Mouse (Mus musculus): ENCODE data around the gene Serac1. TPM values are rescaled to one million over a fixed set of nuclear protein-coding genes. Genes with fewer than 3 reads are reported as not detected.

Gene Serac1
- polyA plus RNA-seq, 1 experiment from 2014 or later = 0.73 TPM

DNA sequence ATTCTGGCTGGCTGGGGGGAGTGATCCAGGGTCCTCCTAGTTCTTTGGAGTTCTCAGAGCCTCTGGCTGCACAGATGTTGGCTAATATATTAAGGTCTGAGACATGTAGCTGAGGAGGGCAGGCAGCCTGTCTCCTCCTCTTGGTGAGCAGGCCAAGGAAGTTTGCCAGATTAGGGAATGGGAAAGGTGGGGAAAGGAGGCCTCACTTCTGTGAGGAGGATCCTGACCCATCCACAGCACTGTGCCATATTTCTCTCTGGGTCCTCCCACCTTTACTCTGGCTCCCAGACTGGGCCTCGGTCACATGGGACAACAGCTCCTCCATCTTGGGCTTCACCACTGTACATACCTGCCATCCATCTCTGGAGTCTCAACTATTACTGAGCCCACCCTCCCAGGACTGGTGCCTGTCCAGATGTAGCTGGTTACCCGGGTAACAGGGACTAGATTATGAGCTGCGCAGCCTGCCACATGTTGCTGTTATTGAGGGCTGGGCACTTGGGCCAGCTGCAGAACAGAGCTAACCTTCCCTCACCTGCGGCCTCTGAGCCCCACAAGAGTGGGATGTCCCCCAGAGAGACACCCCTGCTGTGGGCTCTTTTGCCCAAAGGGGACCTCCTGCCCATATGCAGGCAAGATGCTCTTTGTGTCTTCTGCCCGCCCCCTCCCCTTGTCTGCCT is 72.3 kb downstream of the Serac1 start:
- Histone ChIP-seq H3K4me1 (ENCODE audit: insufficient read depth) (peaks cover 12% of the 10 kb centered on the region), H3K27me3 (ENCODE audit: insufficient read depth, low read length) (no peaks in the 10 kb centered on the region), H3K9ac (replicated peaks) (no peak overlapping the region), H3K4me2 (ENCODE audit: low read depth, low read length) (no peak overlapping the region), H3K27ac (ENCODE audit: low read depth) (0 out of 2 replicates have a peak overlapping the region, but pooled peaks have one; percentile 12), H3K36me3 (replicated peaks; ENCODE audit: insufficient read depth, low read length) (no peaks in the 10 kb centered on the region; the same call in 1 of the 2 replicates), H3K9me3 (ENCODE audit: low read length) (no peaks in the 10 kb centered on the region), H3K4me3 (ENCODE audit: low read depth, low read length) (no peak overlapping the region)
- DNase-seq (no peak), ATAC-seq (no peak)
- no peak for TF ChIP-seq CTCF (IDR thresholded peaks at IDR 0.05; ENCODE audit: low read depth)
- no peak for TF ChIP-seq EP300 (IDR thresholded peaks at IDR 0.05; ENCODE audit: low read depth)
- 78% methylated on average over 5 of the region's 5 CpGs for WGBS (ENCODE audit: insufficient replicate concordance)

GRCm38 (mm10) chr17:6005638-6006471 is 73.7 kb downstream of the Serac1 start:
- peak; percentile 36; the same call in 1 of the 2 replicates for TF ChIP-seq CTCF (IDR thresholded peaks at IDR 0.05; ENCODE audit: low read depth)
- TF ChIP-seq EP300 (IDR thresholded peaks at IDR 0.05; ENCODE audit: low read depth) = no peak
- H3K4me3 ChIP-seq (ENCODE audit: low read depth, low read length) = no peak overlapping the region
- no peaks in the 10 kb centered on the region for H3K27me3 ChIP-seq (ENCODE audit: insufficient read depth, low read length)
- peak; percentile 33 for DNase-seq
- H3K4me1 ChIP-seq (ENCODE audit: insufficient read depth) = peaks cover 12% of the 10 kb centered on the region
- peak overlapping the region; percentile 64 for H3K27ac ChIP-seq (ENCODE audit: low read depth)
- H3K4me2 ChIP-seq (ENCODE audit: low read depth, low read length) = no peak overlapping the region
- WGBS (ENCODE audit: insufficient replicate concordance) = 30% methylated on average over 14 of the region's 14 CpGs
- ATAC-seq = peak; percentile 51
- 0 out of 2 replicates have a peak overlapping the region, but pooled peaks have one; percentile 38 for H3K9ac ChIP-seq (replicated peaks)
- no peaks in the 10 kb centered on the region for H3K9me3 ChIP-seq (ENCODE audit: low read length)
- H3K36me3 ChIP-seq (replicated peaks; ENCODE audit: insufficient read depth, low read length) = no peaks in the 10 kb centered on the region; the same call in 1 of the 2 replicates

GRCm38 (mm10) chr17:6005246-6005637 is 74.3 kb downstream of the Serac1 start:
- 20% methylated on average over 10 of the region's 14 CpGs for WGBS (ENCODE audit: insufficient replicate concordance)
- TF ChIP-seq CTCF (IDR thresholded peaks at IDR 0.05; ENCODE audit: low read depth) = no peak
- TF ChIP-seq EP300 (IDR thresholded peaks at IDR 0.05; ENCODE audit: low read depth) = no peak
- H3K27me3 ChIP-seq (ENCODE audit: insufficient read depth, low read length) = no peaks in the 10 kb centered on the region
- no peak overlapping the region for H3K4me2 ChIP-seq (ENCODE audit: low read depth, low read length)
- H3K9me3 ChIP-seq (ENCODE audit: low read length) = no peaks in the 10 kb centered on the region
- H3K36me3 ChIP-seq (replicated peaks; ENCODE audit: insufficient read depth, low read length) = no peaks in the 10 kb centered on the region; the same call in 1 of the 2 replicates
- H3K27ac ChIP-seq (ENCODE audit: low read depth) = peak overlapping the region; percentile 64; the same call in 1 of the 2 replicates
- peak; percentile 75 for ATAC-seq
- H3K4me1 ChIP-seq (ENCODE audit: insufficient read depth) = peaks cover 12% of the 10 kb centered on the region
- 0 out of 2 replicates have a peak overlapping the region, but pooled peaks have one; percentile 38 for H3K9ac ChIP-seq (replicated peaks)
- peak; percentile 63 for DNase-seq
- no peak overlapping the region for H3K4me3 ChIP-seq (ENCODE audit: low read depth, low read length)

DNA sequence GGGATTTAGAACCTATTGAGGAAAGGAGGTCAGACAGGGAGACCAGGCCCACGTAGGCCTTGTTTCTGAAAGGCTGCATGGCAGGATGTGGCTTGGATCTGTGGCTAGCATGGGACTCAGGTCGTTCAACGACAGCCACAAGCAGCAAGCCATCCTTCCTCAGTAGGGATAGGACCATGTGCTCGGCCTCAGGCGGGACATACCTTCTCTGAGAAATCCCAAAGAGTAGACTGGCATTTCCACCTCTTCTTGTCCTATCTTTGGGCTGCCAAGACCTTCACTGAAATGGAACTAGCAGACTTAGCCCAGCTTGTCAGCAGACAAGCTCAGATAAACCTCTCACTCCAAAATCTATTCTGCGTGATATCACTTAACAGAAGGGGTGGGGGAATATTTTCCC is 75.9 kb downstream of the Serac1 start:
- no peak overlapping the region for H3K9ac ChIP-seq (replicated peaks)
- peaks cover 12% of the 10 kb centered on the region for H3K4me1 ChIP-seq (ENCODE audit: insufficient read depth)
- H3K9me3 ChIP-seq (ENCODE audit: low read length) = no peaks in the 10 kb centered on the region
- H3K27ac ChIP-seq (ENCODE audit: low read depth) = no peak overlapping the region
- no peak overlapping the region for H3K4me2 ChIP-seq (ENCODE audit: low read depth, low read length)
- no peak for DNase-seq
- H3K27me3 ChIP-seq (ENCODE audit: insufficient read depth, low read length) = no peaks in the 10 kb centered on the region
- no peak for TF ChIP-seq EP300 (IDR thresholded peaks at IDR 0.05; ENCODE audit: low read depth)
- TF ChIP-seq CTCF (IDR thresholded peaks at IDR 0.05; ENCODE audit: low read depth) = no peak
- no peaks in the 10 kb centered on the region for H3K36me3 ChIP-seq (replicated peaks; ENCODE audit: insufficient read depth, low read length)
- ATAC-seq = no peak
- 64% methylated on average over 6 of the region's 6 CpGs for WGBS (ENCODE audit: insufficient replicate concordance)
- H3K4me3 ChIP-seq (ENCODE audit: low read depth, low read length) = no peak overlapping the region

DNA sequence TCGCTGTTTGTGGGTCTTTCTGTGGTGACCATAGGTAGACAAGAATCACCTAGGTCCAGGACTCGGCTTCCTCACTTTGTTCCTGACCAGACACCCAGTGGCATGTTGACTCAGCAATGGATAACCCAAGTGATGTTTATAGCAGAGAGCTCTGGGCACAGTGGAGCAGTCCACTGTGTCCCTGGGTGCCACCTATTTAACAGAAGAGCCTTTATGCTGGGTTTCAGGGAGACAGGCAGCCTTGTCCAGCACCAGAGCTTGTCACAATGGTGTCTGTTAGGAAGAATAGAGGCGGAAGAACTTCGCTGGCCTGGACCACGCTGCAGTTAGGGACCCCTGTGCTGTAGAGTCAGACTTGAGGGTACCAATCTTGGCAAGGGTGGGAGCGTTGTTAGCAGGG is 77.0 kb downstream of the Serac1 start:
- DNase-seq (no peak), ATAC-seq (no peak)
- H3K27ac ChIP-seq (ENCODE audit: low read depth) = no peak overlapping the region
- H3K27me3 ChIP-seq (ENCODE audit: insufficient read depth, low read length) = no peaks in the 10 kb centered on the region
- H3K36me3 ChIP-seq (replicated peaks; ENCODE audit: insufficient read depth, low read length) = no peaks in the 10 kb centered on the region
- no peak for TF ChIP-seq EP300 (IDR thresholded peaks at IDR 0.05; ENCODE audit: low read depth)
- TF ChIP-seq CTCF (IDR thresholded peaks at IDR 0.05; ENCODE audit: low read depth) = no peak
- H3K4me1 ChIP-seq (ENCODE audit: insufficient read depth) = peaks cover 12% of the 10 kb centered on the region
- no peak overlapping the region for H3K9ac ChIP-seq (replicated peaks)
- 83% methylated on average over 6 of the region's 6 CpGs for WGBS (ENCODE audit: insufficient replicate concordance)
- H3K4me3 ChIP-seq (ENCODE audit: low read depth, low read length) = no peak overlapping the region
- H3K9me3 ChIP-seq (ENCODE audit: low read length) = no peaks in the 10 kb centered on the region
- H3K4me2 ChIP-seq (ENCODE audit: low read depth, low read length) = no peak overlapping the region

DNA sequence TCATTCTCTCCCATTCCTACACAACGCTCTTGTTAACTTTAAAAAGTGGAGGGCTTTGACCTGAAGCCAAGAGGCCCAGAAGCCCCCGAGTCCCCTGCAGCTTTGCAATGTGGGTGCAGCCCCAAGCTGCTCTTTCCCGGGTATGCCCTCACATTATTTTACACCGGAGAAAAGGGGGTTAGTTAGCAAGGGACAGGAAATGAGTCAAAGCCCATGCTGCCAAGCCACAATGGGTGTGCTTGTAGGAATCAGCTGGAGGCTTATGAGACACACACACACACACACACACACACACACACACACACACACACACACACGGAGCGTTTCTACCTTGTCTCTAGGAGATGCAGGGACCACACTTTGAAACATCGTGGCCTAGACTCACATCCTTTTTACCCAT is 77.7 kb downstream of the Serac1 start:
- H3K4me3 ChIP-seq (ENCODE audit: low read depth, low read length) = no peak overlapping the region
- H3K9me3 ChIP-seq (ENCODE audit: low read length) = no peaks in the 10 kb centered on the region
- peaks cover 12% of the 10 kb centered on the region for H3K4me1 ChIP-seq (ENCODE audit: insufficient read depth)
- ATAC-seq (no peak), DNase-seq (no peak)
- no peaks in the 10 kb centered on the region for H3K27me3 ChIP-seq (ENCODE audit: insufficient read depth, low read length)
- no peak overlapping the region for H3K27ac ChIP-seq (ENCODE audit: low read depth)
- WGBS (ENCODE audit: insufficient replicate concordance) = 34% methylated on average over 7 of the region's 7 CpGs
- TF ChIP-seq CTCF (IDR thresholded peaks at IDR 0.05; ENCODE audit: low read depth) (no peak), EP300 (IDR thresholded peaks at IDR 0.05; ENCODE audit: low read depth) (no peak)
- no peak overlapping the region for H3K4me2 ChIP-seq (ENCODE audit: low read depth, low read length)
- H3K9ac ChIP-seq (replicated peaks) = no peak overlapping the region
- H3K36me3 ChIP-seq (replicated peaks; ENCODE audit: insufficient read depth, low read length) = no peaks in the 10 kb centered on the region
